Mouse (Mus musculus) thymus, adult 2 months (tissue): ENCODE results near the gene Emc8. TPM values are rescaled to one million over a fixed set of nuclear protein-coding genes. Genes with fewer than 3 reads are reported as not detected.

ENCODE experiments used
- DNase-seq: peaks from one replicate; pipeline ENCODE4 v3.0.0; 2021
- H3K27ac ChIP-seq: fragments of 200-500 bp; 2 replicates; pipeline ENCODE4 v1.5.1; 2012; ENCODE audit warnings: low read length, control low read depth; ENCODE audit not compliant: control insufficient read depth, insufficient read depth
- H3K27me3 ChIP-seq: fragments of 200-500 bp; 2 replicates; pipeline ENCODE4 v1.6.1; 2012; ENCODE audit warnings: mild to moderate bottlenecking, low read length, moderate library complexity, mixed read lengths; ENCODE audit not compliant: control insufficient read depth, insufficient read depth
- H3K36me3 ChIP-seq: fragments of 200-500 bp; 2 replicates; pipeline ENCODE4 v1.6.1; 2012; ENCODE audit warnings: mild to moderate bottlenecking, low read length, moderate library complexity; ENCODE audit not compliant: control insufficient read depth, insufficient read depth
- H3K4me1 ChIP-seq: fragments of 200-500 bp; replicated peaks from 2 replicates; pipeline ENCODE4 v1.6.1; 2012; ENCODE audit warnings: low read length; ENCODE audit not compliant: control insufficient read depth, insufficient read depth
- H3K4me3 ChIP-seq: fragments of 200-500 bp; 2 replicates; pipeline ENCODE4 v1.5.1; 2012; ENCODE audit warnings: mild to moderate bottlenecking, low read length, control low read depth, moderate library complexity; ENCODE audit not compliant: control insufficient read depth, insufficient read depth
- CTCF ChIP-seq: fragments of 200-500 bp; IDR thresholded peaks from 2 replicates; pipeline ENCODE4 v1.5.1; 2012; ENCODE audit warnings: mild to moderate bottlenecking, control low read depth, low read length, moderate library complexity, borderline replicate concordance; ENCODE audit not compliant: control insufficient read depth, poor library complexity, insufficient read depth; ENCODE audit errors: extremely low read depth
- POLR2A ChIP-seq: fragments of 200-500 bp; IDR thresholded peaks from 2 replicates; pipeline ENCODE4 v1.6.1; 2012; ENCODE audit warnings: mild to moderate bottlenecking, low read length, control low read depth, moderate library complexity; ENCODE audit not compliant: control insufficient read depth, poor library complexity, insufficient read depth; ENCODE audit errors: extremely low read depth
- WGBS: fragments of 180-500 bp; shearing (Covaris S2); methylation state at CpG from one replicate; pipeline ENCODE4 v1.1.7; 2018; 5-methylcytosine and 5-hydroxymethylcytosine counted together
- polyA plus RNA-seq: library from polyadenylated mRNA; depleted of rRNA; stranded (reverse); fragments of >200 nt; gene quantifications from 2 replicates; pipeline ENCODE4 v1.2.3, GENCODE M21; 2012; rRNA removed

Emc8 gene
- 174 and 175 TPM in 2 replicates for polyA plus RNA-seq

DNA sequence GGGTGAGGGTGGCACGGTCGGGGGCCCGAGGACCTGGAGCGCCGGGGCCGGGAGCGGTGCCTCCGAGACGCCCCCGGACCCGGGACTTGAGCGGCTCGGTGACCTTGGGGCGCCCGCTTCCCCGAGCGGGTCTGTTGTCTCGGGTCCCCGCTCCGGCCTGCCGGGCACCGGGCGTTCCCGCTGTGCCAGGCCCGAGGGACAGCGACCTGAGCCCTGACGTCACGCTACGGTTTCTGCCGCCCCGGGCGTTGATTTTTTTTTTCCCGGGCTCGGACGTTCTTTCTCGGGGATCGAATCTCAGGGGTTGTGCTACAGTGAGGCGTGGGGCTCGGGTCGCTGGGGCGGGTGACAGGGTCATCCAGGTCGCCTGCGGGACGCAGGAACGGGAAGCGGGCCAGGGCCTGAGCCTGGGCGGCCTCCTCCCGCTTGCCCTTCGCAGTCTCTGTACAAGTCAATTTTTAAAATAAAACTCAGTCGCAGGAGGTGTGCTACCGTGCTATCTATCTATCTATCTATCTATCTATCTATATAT, at the start of gene Emc8:
Emc8 (minus strand) TSS at position 200 of the 532 bp plus-strand sequence.
- DNase-seq, result no peak
- peaks cover 25% of the 10 kb centered on the region for H3K4me1 ChIP-seq

DNA sequence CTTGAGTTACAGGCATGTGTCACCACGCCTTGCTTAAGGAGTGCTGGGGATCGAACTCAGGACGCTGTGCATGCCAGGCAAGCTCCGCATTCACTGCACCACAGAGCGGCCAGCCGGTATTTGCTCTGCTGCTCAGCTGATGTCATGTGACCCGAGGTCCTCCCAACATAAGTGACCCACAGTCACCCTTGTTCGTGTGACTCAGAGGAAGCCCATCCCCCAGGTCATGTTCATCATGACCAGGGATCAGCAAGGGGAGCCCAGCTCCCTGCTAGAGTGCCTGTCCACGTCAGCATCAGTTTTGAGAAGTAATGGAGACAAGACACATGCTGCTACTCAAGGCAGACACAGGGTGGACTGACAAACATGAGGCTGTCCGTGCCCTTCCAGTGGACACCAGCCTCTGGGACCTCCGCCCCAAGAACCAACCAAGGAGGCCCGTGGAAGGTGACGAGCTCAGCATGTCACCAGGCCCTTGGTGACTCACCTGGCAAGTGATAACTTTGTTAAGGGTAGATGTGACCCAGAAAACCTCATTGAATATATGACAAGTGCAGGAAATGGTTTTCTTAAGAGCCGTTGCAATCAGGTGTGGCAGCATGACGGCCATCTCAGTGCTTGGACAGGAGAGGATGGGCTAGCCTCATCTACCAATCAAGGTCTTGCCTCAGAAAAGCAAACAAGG, 47.8 kb upstream of the Emc8 start:
- Histone ChIP-seq H3K27me3 (no peaks in the 10 kb centered on the region), H3K27ac (peak overlapping the region; percentile 27; the same call in 1 of the 2 replicates), H3K36me3 (no peaks in the 10 kb centered on the region), H3K4me1 (peaks cover 21% of the 10 kb centered on the region), H3K4me3 (no peak overlapping the region)
- TF ChIP-seq POLR2A, result no peak
- no peak for TF ChIP-seq CTCF
- 76% methylated on average over 15 of the region's 15 CpGs for WGBS
- no peak for DNase-seq

More for the DNA sequence above, at the start of gene Emc8:
- H3K4me3 ChIP-seq, result peak within 1 kb of the TSS; percentile 93
- WGBS, result under 1% methylated on average over 51 of the region's 51 CpGs
- 0 out of 2 replicates have a peak within 1 kb of the TSS, but pooled peaks have one; percentile 3 for H3K27ac ChIP-seq
- TF ChIP-seq CTCF (no peak), POLR2A (no peak)
- H3K27me3 ChIP-seq, result no peaks in the 10 kb centered on the region
- H3K36me3 ChIP-seq, result peaks cover 16% of the 10 kb centered on the region

DNA sequence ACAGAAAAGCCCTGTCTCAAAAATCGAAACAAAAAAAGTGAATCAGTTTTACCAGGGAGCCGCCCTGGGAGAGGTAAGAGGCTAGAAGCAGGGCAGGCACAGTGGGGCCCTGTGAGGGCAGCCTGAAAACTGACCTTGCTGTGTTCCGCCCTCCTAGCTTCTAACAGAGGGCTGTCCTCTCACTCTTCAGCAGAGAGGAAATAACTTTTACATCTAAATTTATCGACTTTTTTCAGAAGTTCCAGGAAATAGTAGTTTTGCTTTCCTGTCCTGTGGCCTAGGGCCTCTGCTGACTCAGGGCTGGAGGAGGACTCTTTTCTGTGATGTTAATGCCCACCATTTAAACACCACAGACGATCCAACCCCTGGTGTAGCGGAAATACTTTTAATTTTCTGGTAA, 46.8 kb upstream of the Emc8 start:
- Histone ChIP-seq H3K4me3 (no peak overlapping the region), H3K36me3 (no peaks in the 10 kb centered on the region), H3K4me1 (peaks cover 21% of the 10 kb centered on the region), H3K27me3 (no peaks in the 10 kb centered on the region), H3K27ac (no peak overlapping the region)
- DNase-seq, result no peak
- 18% methylated on average over 6 of the region's 6 CpGs for WGBS
- TF ChIP-seq CTCF (no peak), POLR2A (no peak)

DNA sequence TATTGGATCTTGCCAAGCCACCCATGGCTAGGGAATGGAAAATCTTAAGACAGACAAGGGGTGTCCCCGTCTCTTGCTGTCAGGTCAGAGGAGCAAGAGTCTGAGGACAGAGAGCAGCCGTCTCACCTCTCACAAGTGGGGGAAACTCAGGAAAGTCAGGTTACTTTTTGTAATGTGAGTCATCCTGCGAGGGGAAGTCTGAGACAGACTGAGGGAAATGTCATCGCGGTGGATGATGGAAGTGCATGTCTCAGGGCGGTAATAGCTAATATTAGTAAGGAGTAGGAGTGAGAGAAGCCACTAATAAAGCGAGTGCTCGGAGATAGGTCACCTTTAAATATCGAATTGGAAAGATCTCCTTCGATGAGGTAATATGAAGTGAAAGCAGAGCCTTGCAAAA, 40.8 kb upstream of the Emc8 start:
- TF ChIP-seq POLR2A, result no peak
- TF ChIP-seq CTCF, result no peak
- H3K27ac ChIP-seq, result no peak overlapping the region
- WGBS, result 59% methylated on average over 10 of the region's 10 CpGs
- DNase-seq, result no peak
- H3K4me3 ChIP-seq, result no peak overlapping the region
- H3K27me3 ChIP-seq, result no peaks in the 10 kb centered on the region
- no peaks in the 10 kb centered on the region for H3K36me3 ChIP-seq
- H3K4me1 ChIP-seq, result no peaks in the 10 kb centered on the region

DNA sequence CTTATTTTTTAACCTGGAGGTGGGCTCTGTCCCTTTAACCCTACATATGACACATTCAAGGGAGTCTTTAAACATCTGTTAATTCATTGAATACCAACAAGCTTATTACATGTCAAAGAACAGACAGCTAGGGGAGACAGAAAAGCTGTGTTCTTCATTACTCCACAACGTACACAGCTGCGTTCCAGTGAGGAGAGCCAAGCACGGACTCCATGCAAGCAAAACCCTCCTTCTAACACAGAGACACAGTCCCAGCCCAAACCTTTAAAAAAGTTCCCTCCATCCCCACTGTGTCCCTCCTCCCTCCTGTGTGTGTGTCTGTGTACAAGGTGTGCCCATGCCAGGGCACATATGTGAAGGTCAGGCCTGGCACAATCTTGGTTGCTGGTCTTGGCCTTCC, 37.8 kb upstream of the Emc8 start:
- H3K4me3 ChIP-seq, result no peak overlapping the region
- H3K27ac ChIP-seq, result no peak overlapping the region
- 98% methylated on average over 3 of the region's 3 CpGs for WGBS

DNA sequence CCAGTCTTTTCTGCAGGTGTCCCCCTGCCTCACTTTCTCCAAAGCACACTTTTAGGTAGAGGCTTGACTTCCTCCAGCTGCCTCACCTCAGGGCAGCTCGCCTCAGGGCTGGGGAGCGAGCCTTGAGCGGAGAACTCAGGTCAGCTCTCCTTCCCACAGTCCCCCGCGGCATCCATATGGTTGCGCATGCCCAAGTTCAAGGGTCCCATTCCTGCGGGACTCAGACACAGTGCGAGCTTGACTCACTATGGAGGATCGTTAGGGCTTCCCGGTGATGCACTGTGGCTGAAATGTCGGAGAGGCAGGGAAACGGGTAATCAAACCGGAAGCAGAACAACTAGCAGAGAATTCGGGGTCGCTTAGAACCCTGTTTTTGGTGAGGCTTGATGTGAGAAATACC, 36.8 kb upstream of the Emc8 start:
- 93% methylated on average over 15 of the region's 15 CpGs for WGBS

More for the DNA sequence above, 37.8 kb upstream of the Emc8 start:
- Histone ChIP-seq H3K27me3 (no peaks in the 10 kb centered on the region), H3K4me1 (peaks cover 13% of the 10 kb centered on the region), H3K36me3 (no peaks in the 10 kb centered on the region)
- DNase-seq, result no peak
- TF ChIP-seq POLR2A, result no peak
- TF ChIP-seq CTCF, result no peak

DNA sequence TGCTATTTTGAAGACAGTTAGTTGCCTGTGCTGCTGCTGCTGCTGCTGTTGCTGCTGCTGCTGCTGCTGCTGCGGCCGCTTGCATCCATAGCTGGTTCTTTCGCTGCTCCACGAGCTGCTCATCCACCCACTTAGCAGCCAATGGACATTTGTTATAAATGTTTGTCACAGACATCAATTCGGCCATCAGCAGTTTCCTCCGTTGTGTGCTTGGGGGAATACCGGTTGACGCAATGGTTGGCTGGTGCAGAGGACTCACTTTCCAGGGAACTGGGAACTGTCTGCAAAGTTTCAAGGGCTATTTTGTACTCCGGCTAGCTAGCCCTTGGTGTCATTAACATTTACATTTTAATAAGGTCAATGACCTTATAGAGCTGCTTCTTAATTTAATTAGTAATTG, 35.8 kb upstream of the Emc8 start:
- Histone ChIP-seq H3K27me3 (no peaks in the 10 kb centered on the region), H3K4me1 (peaks cover 31% of the 10 kb centered on the region), H3K36me3 (no peaks in the 10 kb centered on the region), H3K27ac (no peak overlapping the region), H3K4me3 (no peak overlapping the region)
- TF ChIP-seq POLR2A, result no peak
- TF ChIP-seq CTCF, result no peak
- no peak for DNase-seq
- WGBS, result 91% methylated on average over 9 of the region's 9 CpGs

More for the DNA sequence above, 36.8 kb upstream of the Emc8 start:
- Histone ChIP-seq H3K36me3 (no peaks in the 10 kb centered on the region), H3K27me3 (no peaks in the 10 kb centered on the region), H3K4me3 (no peak overlapping the region), H3K27ac (no peak overlapping the region), H3K4me1 (peaks cover 23% of the 10 kb centered on the region)
- no peak for TF ChIP-seq CTCF
- TF ChIP-seq POLR2A, result no peak
- DNase-seq, result no peak
